Mouse (Mus musculus): ENCODE measurements around the gene Ap2a2. TPM values are rescaled to one million over a fixed set of nuclear protein-coding genes. Genes with fewer than 3 reads are reported as not detected.

Gene Ap2a2
- polyA plus RNA-seq, 1 experiment: 108 TPM

- no peak overlapping the region for H3K4me3 ChIP-seq (ENCODE audit: low read depth, low read length)
- H3K4me1 ChIP-seq (ENCODE audit: control insufficient read depth, insufficient read depth, low read length): no peaks in the 10 kb centered on the region
- no peaks in the 10 kb centered on the region for H3K36me3 ChIP-seq (ENCODE audit: control insufficient read depth, insufficient read depth, low read length, poor library complexity, severe bottlenecking)
- H3K27me3 ChIP-seq (ENCODE audit: control insufficient read depth, insufficient read depth, low read length, poor library complexity, severe bottlenecking): no peaks in the 10 kb centered on the region
- no peaks in the 10 kb centered on the region for H3K9me3 ChIP-seq (replicated peaks; ENCODE audit: control insufficient read depth, insufficient read depth, low read length, poor library complexity, severe bottlenecking)
- no peak overlapping the region for H3K27ac ChIP-seq (ENCODE audit: insufficient read depth, low read length)
- TF ChIP-seq EP300 (IDR thresholded peaks at IDR 0.05; ENCODE audit: insufficient read depth, low read depth, low read length) (no peak), POLR2A (IDR thresholded peaks at IDR 0.05; ENCODE audit: insufficient read depth, low read length) (no peak)
- H3K9ac ChIP-seq (ENCODE audit: low read depth, poor library complexity, severe bottlenecking): no peak overlapping the region
These were observed 12.4 kb upstream of the Ap2a2 start for GRCm38 (mm10) chr7:141549432-141550061.

- no peaks in the 10 kb centered on the region for H3K27me3 ChIP-seq (ENCODE audit: control insufficient read depth, insufficient read depth, low read length, poor library complexity, severe bottlenecking)
- TF ChIP-seq CTCF (IDR thresholded peaks at IDR 0.05; ENCODE audit: low read depth, low read length) (no peak), EP300 (IDR thresholded peaks at IDR 0.05; ENCODE audit: insufficient read depth, low read depth, low read length) (no peak), POLR2A (IDR thresholded peaks at IDR 0.05; ENCODE audit: insufficient read depth, low read length) (no peak)
- H3K27ac ChIP-seq (ENCODE audit: insufficient read depth, low read length): no peak overlapping the region
- no peaks in the 10 kb centered on the region for H3K4me1 ChIP-seq (ENCODE audit: control insufficient read depth, insufficient read depth, low read length)
- no peaks in the 10 kb centered on the region for H3K36me3 ChIP-seq (ENCODE audit: control insufficient read depth, insufficient read depth, low read length, poor library complexity, severe bottlenecking)
- no peaks in the 10 kb centered on the region for H3K9me3 ChIP-seq (replicated peaks; ENCODE audit: control insufficient read depth, insufficient read depth, low read length, poor library complexity, severe bottlenecking)
- H3K9ac ChIP-seq (ENCODE audit: low read depth, poor library complexity, severe bottlenecking): no peak overlapping the region
- H3K4me3 ChIP-seq (ENCODE audit: low read depth, low read length): no peak overlapping the region
These were observed 11.5 kb upstream of the Ap2a2 start for GRCm38 (mm10) chr7:141550464-141550863.

DNA sequence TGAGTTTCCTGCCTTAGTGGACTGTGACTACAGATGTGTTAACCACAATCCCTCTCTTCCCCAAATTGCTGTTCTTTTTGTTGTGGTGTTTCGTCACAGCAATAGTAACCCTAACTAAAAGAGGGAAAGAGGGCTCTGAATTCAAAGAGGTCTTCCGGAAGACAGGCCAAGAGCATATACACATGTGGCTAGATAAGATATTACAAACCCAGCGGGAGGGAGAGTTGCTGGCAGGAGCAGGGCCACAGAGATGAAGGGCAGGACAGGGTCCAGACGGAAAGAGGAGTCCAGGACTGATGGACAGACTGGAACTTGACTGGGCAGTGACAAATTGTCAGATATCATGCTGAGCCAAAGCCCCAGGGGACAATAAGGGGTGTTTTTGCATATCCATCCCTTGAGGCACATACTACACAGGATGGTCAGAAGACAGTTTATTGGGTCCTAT, 3.6 kb upstream of the Ap2a2 start:
- Histone ChIP-seq H3K27ac (ENCODE audit: insufficient read depth, low read length) (no peak overlapping the region), H3K27me3 (ENCODE audit: control insufficient read depth, insufficient read depth, low read length, poor library complexity, severe bottlenecking) (no peaks in the 10 kb centered on the region), H3K9ac (ENCODE audit: low read depth, poor library complexity, severe bottlenecking) (no peak overlapping the region), H3K4me1 (ENCODE audit: control insufficient read depth, insufficient read depth, low read length) (no peaks in the 10 kb centered on the region), H3K9me3 (replicated peaks; ENCODE audit: control insufficient read depth, insufficient read depth, low read length, poor library complexity, severe bottlenecking) (no peaks in the 10 kb centered on the region), H3K4me3 (ENCODE audit: low read depth, low read length) (no peak overlapping the region), H3K36me3 (ENCODE audit: control insufficient read depth, insufficient read depth, low read length, poor library complexity, severe bottlenecking) (no peaks in the 10 kb centered on the region)
- TF ChIP-seq CTCF (IDR thresholded peaks at IDR 0.05; ENCODE audit: low read depth, low read length) (no peak), EP300 (IDR thresholded peaks at IDR 0.05; ENCODE audit: insufficient read depth, low read depth, low read length) (no peak), POLR2A (IDR thresholded peaks at IDR 0.05; ENCODE audit: insufficient read depth, low read length) (no peak)

DNA sequence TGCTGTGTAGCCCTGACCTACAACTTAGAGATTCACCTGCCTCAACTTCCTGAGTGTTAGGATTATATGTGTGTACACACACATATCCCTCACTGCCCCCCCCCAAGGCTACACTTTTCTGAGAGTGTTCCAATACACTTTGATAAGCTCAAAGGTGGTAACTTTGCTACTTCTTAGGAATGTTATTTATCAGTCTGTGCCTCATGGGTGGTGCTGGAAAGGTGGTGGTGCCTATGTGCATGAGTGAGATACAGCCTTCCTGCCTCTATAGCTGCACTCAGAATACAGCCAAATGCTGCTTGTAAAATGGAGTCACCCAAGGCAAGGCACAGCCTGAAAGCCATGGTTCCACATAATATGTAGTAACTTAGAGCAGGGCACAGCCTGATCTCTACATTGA, 3.0 kb upstream of the Ap2a2 start:
- Histone ChIP-seq H3K9me3 (replicated peaks; ENCODE audit: control insufficient read depth, insufficient read depth, low read length, poor library complexity, severe bottlenecking) (no peaks in the 10 kb centered on the region), H3K27ac (ENCODE audit: insufficient read depth, low read length) (no peak overlapping the region), H3K4me1 (ENCODE audit: control insufficient read depth, insufficient read depth, low read length) (no peaks in the 10 kb centered on the region), H3K36me3 (ENCODE audit: control insufficient read depth, insufficient read depth, low read length, poor library complexity, severe bottlenecking) (no peaks in the 10 kb centered on the region), H3K27me3 (ENCODE audit: control insufficient read depth, insufficient read depth, low read length, poor library complexity, severe bottlenecking) (no peaks in the 10 kb centered on the region), H3K4me3 (ENCODE audit: low read depth, low read length) (no peak overlapping the region), H3K9ac (ENCODE audit: low read depth, poor library complexity, severe bottlenecking) (no peak overlapping the region)
- TF ChIP-seq POLR2A (IDR thresholded peaks at IDR 0.05; ENCODE audit: insufficient read depth, low read length) (no peak), CTCF (IDR thresholded peaks at IDR 0.05; ENCODE audit: low read depth, low read length) (no peak), EP300 (IDR thresholded peaks at IDR 0.05; ENCODE audit: insufficient read depth, low read depth, low read length) (no peak)

- no peak overlapping the region for H3K9ac ChIP-seq (ENCODE audit: low read depth, poor library complexity, severe bottlenecking)
- no peaks in the 10 kb centered on the region for H3K9me3 ChIP-seq (replicated peaks; ENCODE audit: control insufficient read depth, insufficient read depth, low read length, poor library complexity, severe bottlenecking)
- no peak overlapping the region for H3K27ac ChIP-seq (ENCODE audit: insufficient read depth, low read length)
- H3K36me3 ChIP-seq (ENCODE audit: control insufficient read depth, insufficient read depth, low read length, poor library complexity, severe bottlenecking): no peaks in the 10 kb centered on the region
- H3K4me3 ChIP-seq (ENCODE audit: low read depth, low read length): no peak overlapping the region
- no peaks in the 10 kb centered on the region for H3K4me1 ChIP-seq (ENCODE audit: control insufficient read depth, insufficient read depth, low read length)
- no peaks in the 10 kb centered on the region for H3K27me3 ChIP-seq (ENCODE audit: control insufficient read depth, insufficient read depth, low read length, poor library complexity, severe bottlenecking)
- TF ChIP-seq CTCF (IDR thresholded peaks at IDR 0.05; ENCODE audit: low read depth, low read length) (no peak), EP300 (IDR thresholded peaks at IDR 0.05; ENCODE audit: insufficient read depth, low read depth, low read length) (no peak), POLR2A (IDR thresholded peaks at IDR 0.05; ENCODE audit: insufficient read depth, low read length) (no peak)
These were observed 2.1 kb upstream of the Ap2a2 start for GRCm38 (mm10) chr7:141559726-141560325.

DNA sequence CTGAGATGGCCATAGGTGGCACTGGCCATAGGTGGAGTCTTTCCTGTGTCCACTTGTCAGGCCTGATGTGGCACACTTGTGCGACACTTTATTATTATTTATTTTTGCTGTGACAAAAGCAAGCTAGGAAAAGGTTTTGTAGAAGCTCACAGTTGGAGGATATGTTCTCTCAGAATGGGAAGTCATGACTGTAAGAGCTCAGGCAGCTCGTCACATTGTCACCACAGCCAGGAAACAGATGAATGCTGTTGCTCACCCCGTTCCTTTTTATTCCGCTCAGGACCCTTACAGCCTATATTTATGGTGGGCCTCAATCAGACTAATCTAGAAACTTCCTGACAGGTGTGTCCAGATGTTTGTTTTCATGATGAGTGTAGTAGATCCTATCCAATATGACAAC, 1.5 kb upstream of the Ap2a2 start:
- no peak for TF ChIP-seq POLR2A (IDR thresholded peaks at IDR 0.05; ENCODE audit: insufficient read depth, low read length)
- no peak for TF ChIP-seq CTCF (IDR thresholded peaks at IDR 0.05; ENCODE audit: low read depth, low read length)
- TF ChIP-seq EP300 (IDR thresholded peaks at IDR 0.05; ENCODE audit: insufficient read depth, low read depth, low read length): no peak

More for the DNA sequence above, 1.5 kb upstream of the Ap2a2 start:
- no peaks in the 10 kb centered on the region for H3K36me3 ChIP-seq (ENCODE audit: control insufficient read depth, insufficient read depth, low read length, poor library complexity, severe bottlenecking)
- no peaks in the 10 kb centered on the region for H3K4me1 ChIP-seq (ENCODE audit: control insufficient read depth, insufficient read depth, low read length)
- no peaks in the 10 kb centered on the region for H3K27me3 ChIP-seq (ENCODE audit: control insufficient read depth, insufficient read depth, low read length, poor library complexity, severe bottlenecking)
- H3K27ac ChIP-seq (ENCODE audit: insufficient read depth, low read length): no peak overlapping the region
- no peak overlapping the region for H3K9ac ChIP-seq (ENCODE audit: low read depth, poor library complexity, severe bottlenecking)
- no peak overlapping the region for H3K4me3 ChIP-seq (ENCODE audit: low read depth, low read length)
- H3K9me3 ChIP-seq (replicated peaks; ENCODE audit: control insufficient read depth, insufficient read depth, low read length, poor library complexity, severe bottlenecking): no peaks in the 10 kb centered on the region

Data from ES-Bruce4 (cell line).